Mouse (Mus musculus) forebrain, embryonic 13.5 days (tissue): ENCODE measurements at regions not wholly inside any gene's neighbourhood (a gene's known extent, or its start where the extent isn't known, plus 50 kb on each side); places are given as distances from the start of the nearest gene placed in this dataset.
"Not testable (repeated sequence)": the region's sequence is repeated elsewhere in the genome, so short reads cannot be mapped to it uniquely, and the experiment has no call there.

ENCODE experiments used
- ATAC-seq: fragments of 200-750 bp; cut with Nextera tagmentation; 2 replicates; pipeline ENCODE4 v1.8.0; 2017
- H3K27ac ChIP-seq: fragments of 300-500 bp; sonication (generic); 2 replicates; pipeline ENCODE4 v1.5.1; 2015; ENCODE audit warnings: inconsistent platforms, mild to moderate bottlenecking, moderate library complexity
- H3K27me3 ChIP-seq: fragments of 300-500 bp; sonication (generic); 2 replicates; pipeline ENCODE4 v1.6.1; 2015; ENCODE audit warnings: mild to moderate bottlenecking, inconsistent platforms
- H3K36me3 ChIP-seq: fragments of 300-500 bp; sonication (generic); 2 replicates; pipeline ENCODE4 v1.6.1; 2015; ENCODE audit warnings: mild to moderate bottlenecking, inconsistent platforms; ENCODE audit not compliant: poor library complexity, severe bottlenecking
- H3K4me1 ChIP-seq: fragments of 300-500 bp; sonication (generic); 2 replicates; pipeline ENCODE4 v1.6.1; 2015; ENCODE audit warnings: inconsistent platforms
- H3K4me2 ChIP-seq: fragments of 300-500 bp; sonication (generic); 2 replicates; pipeline ENCODE4 v1.6.1; 2015; ENCODE audit warnings: inconsistent platforms, mild to moderate bottlenecking, moderate library complexity
- H3K4me3 ChIP-seq: fragments of 300-500 bp; sonication (generic); 2 replicates; pipeline ENCODE4 v1.5.1; 2015; ENCODE audit warnings: mild to moderate bottlenecking, inconsistent platforms
- H3K9ac ChIP-seq: fragments of 300-500 bp; sonication (generic); 2 replicates; pipeline ENCODE4 v1.6.1; 2015; ENCODE audit warnings: mild to moderate bottlenecking, inconsistent platforms
- H3K9me3 ChIP-seq: fragments of 300-500 bp; sonication (generic); replicated peaks from 2 replicates; pipeline ENCODE4 v1.6.1; 2016; ENCODE audit warnings: inconsistent platforms
- WGBS: fragments of 180-500 bp; shearing (Covaris S2); methylation state at CpG from one replicate; pipeline ENCODE4 v1.1.7; 2015; 5-methylcytosine and 5-hydroxymethylcytosine counted together

GRCm38 (mm10) chr5:64585076-64585786 lies 218.0 kb upstream of the Klf3 start:
- 73% methylated on average over 6 of the region's 6 CpGs for WGBS

GRCm38 (mm10) chr5:64586316-64586715 lies 216.9 kb upstream of the Klf3 start:
- no peaks in the 10 kb centered on the region for H3K9me3 ChIP-seq
- H3K4me2 ChIP-seq = no peak overlapping the region
- H3K4me1 ChIP-seq = 0 out of 2 replicates have a peak, but pooled peaks cover 3% of the 10 kb centered on the region
- H3K36me3 ChIP-seq = no peaks in the 10 kb centered on the region
- ATAC-seq = no peak
- WGBS = 93% methylated on average over 6 of the region's 6 CpGs
- no peak overlapping the region for H3K4me3 ChIP-seq
- H3K27me3 ChIP-seq = no peaks in the 10 kb centered on the region
- no peak overlapping the region for H3K9ac ChIP-seq
- H3K27ac ChIP-seq = no peak overlapping the region

More at GRCm38 (mm10) chr5:64585076-64585786, 218.0 kb upstream of the Klf3 start:
- Histone ChIP-seq H3K27me3 (no peaks in the 10 kb centered on the region), H3K9me3 (no peaks in the 10 kb centered on the region), H3K9ac (no peak overlapping the region), H3K4me2 (no peak overlapping the region), H3K36me3 (no peaks in the 10 kb centered on the region), H3K4me1 (peaks cover 5% of the 10 kb centered on the region), H3K4me3 (no peak overlapping the region), H3K27ac (no peak overlapping the region)
- no peak for ATAC-seq

- Histone ChIP-seq H3K36me3 (no peaks in the 10 kb centered on the region), H3K4me3 (no peak overlapping the region), H3K27ac (no peak overlapping the region), H3K4me2 (no peak overlapping the region), H3K4me1 (0 out of 2 replicates have a peak, but pooled peaks cover 3% of the 10 kb centered on the region), H3K9ac (no peak overlapping the region), H3K9me3 (no peaks in the 10 kb centered on the region), H3K27me3 (no peaks in the 10 kb centered on the region)
- WGBS = 83% methylated on average over 3 of the region's 3 CpGs
- ATAC-seq = no peak
Observed at GRCm38 (mm10) chr5:64586933-64587332, 216.3 kb upstream of the Klf3 start.

- H3K27ac ChIP-seq = no peak overlapping the region
Observed at GRCm38 (mm10) chr5:64587895-64588738, 215.1 kb upstream of the Klf3 start.

GRCm38 (mm10) chr5:64588768-64589167 lies 214.4 kb upstream of the Klf3 start:
- not testable (repeated sequence) for H3K9me3 ChIP-seq, H3K27me3 ChIP-seq, H3K36me3 ChIP-seq, H3K4me2 ChIP-seq, H3K4me3 ChIP-seq, H3K9ac ChIP-seq, H3K4me1 ChIP-seq, H3K27ac ChIP-seq, ATAC-seq
- 99% methylated on average over 8 of the region's 8 CpGs for WGBS

More at GRCm38 (mm10) chr5:64587895-64588738, 215.1 kb upstream of the Klf3 start:
- Histone ChIP-seq H3K4me2 (no peak overlapping the region), H3K9ac (no peak overlapping the region), H3K27me3 (no peaks in the 10 kb centered on the region), H3K4me1 (0 out of 2 replicates have a peak, but pooled peaks cover 3% of the 10 kb centered on the region), H3K9me3 (no peaks in the 10 kb centered on the region), H3K4me3 (no peak overlapping the region), H3K36me3 (no peaks in the 10 kb centered on the region)
- ATAC-seq = no peak
- WGBS = 58% methylated on average over 8 of the region's 8 CpGs

GRCm38 (mm10) chr5:64590036-64590435 lies 213.2 kb upstream of the Klf3 start:
- Histone ChIP-seq H3K9me3 (no peaks in the 10 kb centered on the region), H3K4me3 (no peak overlapping the region), H3K4me2 (no peak overlapping the region), H3K36me3 (no peaks in the 10 kb centered on the region), H3K27me3 (no peaks in the 10 kb centered on the region), H3K4me1 (0 out of 2 replicates have a peak, but pooled peaks cover 3% of the 10 kb centered on the region), H3K9ac (no peak overlapping the region), H3K27ac (no peak overlapping the region)
- ATAC-seq = no peak
- WGBS = 81% methylated on average over 5 of the region's 5 CpGs

GRCm38 (mm10) chr5:64590747-64591146 lies 212.4 kb upstream of the Klf3 start:
- no peak for ATAC-seq
- H3K9ac ChIP-seq = no peak overlapping the region
- H3K4me2 ChIP-seq = no peak overlapping the region
- WGBS = 88% methylated on average over 1 of the region's 1 CpGs
- no peak overlapping the region for H3K27ac ChIP-seq
- no peak overlapping the region for H3K4me3 ChIP-seq
- no peaks in the 10 kb centered on the region for H3K9me3 ChIP-seq
- no peaks in the 10 kb centered on the region for H3K27me3 ChIP-seq
- H3K4me1 ChIP-seq = 0 out of 2 replicates have a peak, but pooled peaks cover 3% of the 10 kb centered on the region
- H3K36me3 ChIP-seq = no peaks in the 10 kb centered on the region

GRCm38 (mm10) chr5:64591792-64592191 lies 211.4 kb upstream of the Klf3 start:
- Histone ChIP-seq H3K36me3 (no peaks in the 10 kb centered on the region), H3K4me3 (no peak overlapping the region), H3K27me3 (no peaks in the 10 kb centered on the region), H3K9ac (no peak overlapping the region), H3K4me1 (0 out of 2 replicates have a peak, but pooled peaks cover 3% of the 10 kb centered on the region), H3K4me2 (no peak overlapping the region), H3K9me3 (no peaks in the 10 kb centered on the region), H3K27ac (no peak overlapping the region)
- no peak for ATAC-seq
- WGBS = over 99% methylated on average over 2 of the region's 2 CpGs

- no peak overlapping the region for H3K9ac ChIP-seq
- no peak overlapping the region for H3K4me3 ChIP-seq
- 0 out of 2 replicates have a peak, but pooled peaks have one; percentile 10 for ATAC-seq
- 64% methylated on average over 3 of the region's 3 CpGs for WGBS
- H3K4me2 ChIP-seq = no peak overlapping the region
- no peaks in the 10 kb centered on the region for H3K27me3 ChIP-seq
- no peaks in the 10 kb centered on the region for H3K36me3 ChIP-seq
- H3K27ac ChIP-seq = no peak overlapping the region
- H3K9me3 ChIP-seq = no peaks in the 10 kb centered on the region
- peaks cover 8% of the 10 kb centered on the region; the same call in 1 of the 2 replicates for H3K4me1 ChIP-seq
Observed at GRCm38 (mm10) chr5:64595220-64595619, 208.0 kb upstream of the Klf3 start.

- no peaks in the 10 kb centered on the region for H3K27me3 ChIP-seq
- peaks cover 13% of the 10 kb centered on the region; the same call in 1 of the 2 replicates for H3K4me1 ChIP-seq
- no peak overlapping the region for H3K4me2 ChIP-seq
- no peak overlapping the region for H3K27ac ChIP-seq
- H3K9ac ChIP-seq = no peak overlapping the region
- no peak overlapping the region for H3K4me3 ChIP-seq
- WGBS = 76% methylated on average over 17 of the region's 17 CpGs
- H3K36me3 ChIP-seq = no peaks in the 10 kb centered on the region
- no peak for ATAC-seq
- no peaks in the 10 kb centered on the region for H3K9me3 ChIP-seq
Observed at GRCm38 (mm10) chr5:64595751-64596344, 207.3 kb upstream of the Klf3 start.

- 81% methylated on average over 7 of the region's 7 CpGs for WGBS
- Histone ChIP-seq H3K27me3 (no peaks in the 10 kb centered on the region), H3K4me1 (peaks cover 13% of the 10 kb centered on the region; the same call in 1 of the 2 replicates), H3K9me3 (no peaks in the 10 kb centered on the region), H3K36me3 (no peaks in the 10 kb centered on the region), H3K4me3 (no peak overlapping the region), H3K27ac (no peak overlapping the region), H3K4me2 (no peak overlapping the region), H3K9ac (no peak overlapping the region)
- ATAC-seq = no peak
Observed at GRCm38 (mm10) chr5:64597021-64597420, 206.2 kb upstream of the Klf3 start.

GRCm38 (mm10) chr5:64597451-64597850 lies 205.7 kb upstream of the Klf3 start:
- no peaks in the 10 kb centered on the region for H3K36me3 ChIP-seq
- no peak for ATAC-seq
- 57% methylated on average over 3 of the region's 3 CpGs for WGBS

More at GRCm38 (mm10) chr5:64597451-64597850, 205.7 kb upstream of the Klf3 start:
- H3K27ac ChIP-seq = no peak overlapping the region
- no peaks in the 10 kb centered on the region for H3K9me3 ChIP-seq
- H3K9ac ChIP-seq = no peak overlapping the region
- H3K4me1 ChIP-seq = peaks cover 13% of the 10 kb centered on the region; the same call in 1 of the 2 replicates
- no peak overlapping the region for H3K4me2 ChIP-seq
- H3K4me3 ChIP-seq = no peak overlapping the region
- no peaks in the 10 kb centered on the region for H3K27me3 ChIP-seq
